Mouse (Mus musculus) kidney, postnatal 0 days (tissue): ENCODE measurements around the gene Hipk4. TPM values are rescaled to one million over a fixed set of nuclear protein-coding genes. Genes with fewer than 3 reads are reported as not detected.

Source experiments
- ATAC-seq: fragments of 200-750 bp; cut with Nextera tagmentation; replicated peaks from 2 replicates; pipeline ENCODE4 v1.8.0; 2017; ENCODE audit warnings: low read depth, moderate number of reproducible peaks, moderate TSS enrichment, moderate library complexity; ENCODE audit not compliant: low FRiP score
- DNase-seq: peaks from one replicate; pipeline ENCODE4 v3.0.0-alpha.2; 2016; ENCODE audit warnings: low spot score
- H3K27ac ChIP-seq: fragments of 300-500 bp; sonication (generic); 2 replicates; pipeline ENCODE4 v1.5.1; 2014; ENCODE audit warnings: mild to moderate bottlenecking
- H3K27me3 ChIP-seq: fragments of 300-500 bp; sonication (generic); 2 replicates; pipeline ENCODE4 v1.6.1; 2014; ENCODE audit warnings: low read length, mixed read lengths; ENCODE audit not compliant: insufficient read depth
- H3K36me3 ChIP-seq: fragments of 300-500 bp; sonication (generic); 2 replicates; pipeline ENCODE4 v1.6.1; 2014; ENCODE audit warnings: low read length, mixed read lengths; ENCODE audit not compliant: insufficient read depth
- H3K4me1 ChIP-seq: fragments of 300-500 bp; sonication (generic); replicated peaks from 2 replicates; pipeline ENCODE4 v1.6.1; 2014; ENCODE audit warnings: antibody characterized with exemption, low read length, mixed read lengths; ENCODE audit not compliant: insufficient read depth
- H3K4me2 ChIP-seq: fragments of 300-500 bp; sonication (generic); 2 replicates; pipeline ENCODE4 v1.6.1; 2014; ENCODE audit warnings: mild to moderate bottlenecking, low read length, moderate library complexity, mixed read lengths
- H3K4me3 ChIP-seq: fragments of 300-500 bp; sonication (generic); replicated peaks from 2 replicates; pipeline ENCODE4 v1.5.1; 2014; ENCODE audit warnings: low read depth, low read length
- H3K9ac ChIP-seq: fragments of 300-500 bp; sonication (generic); 2 replicates; pipeline ENCODE4 v1.6.1; 2014; ENCODE audit warnings: low read depth, low read length
- H3K9me3 ChIP-seq: fragments of 300-500 bp; sonication (generic); replicated peaks from 2 replicates; pipeline ENCODE4 v1.6.1; 2016; ENCODE audit warnings: low read length, inconsistent platforms, mixed read lengths
- CTCF ChIP-seq: IDR thresholded peaks from 2 replicates; pipeline ENCODE4 v1.5.1; 2016; ENCODE audit warnings: antibody characterized with exemption, low read depth, mild to moderate bottlenecking, moderate library complexity
- WGBS: fragments of 180-500 bp; shearing (Covaris S2); extraction: QIAGEN DNeasy Blood & Tissue Kit; methylation state at CpG from one replicate; pipeline ENCODE4 v1.1.7; 2014; 5-methylcytosine and 5-hydroxymethylcytosine counted together
- polyA plus RNA-seq: library from polyadenylated mRNA; unstranded; fragments of >200 nt; fragmentation: Nextera tagmentation; extraction: Ambion mirVana; gene quantifications from 2 replicates; pipeline ENCODE4 v1.2.1, GENCODE M21; 2015

Gene Hipk4
- polyA plus RNA-seq, 1 experiment from 2014 or later: 0.45 TPM

DNA sequence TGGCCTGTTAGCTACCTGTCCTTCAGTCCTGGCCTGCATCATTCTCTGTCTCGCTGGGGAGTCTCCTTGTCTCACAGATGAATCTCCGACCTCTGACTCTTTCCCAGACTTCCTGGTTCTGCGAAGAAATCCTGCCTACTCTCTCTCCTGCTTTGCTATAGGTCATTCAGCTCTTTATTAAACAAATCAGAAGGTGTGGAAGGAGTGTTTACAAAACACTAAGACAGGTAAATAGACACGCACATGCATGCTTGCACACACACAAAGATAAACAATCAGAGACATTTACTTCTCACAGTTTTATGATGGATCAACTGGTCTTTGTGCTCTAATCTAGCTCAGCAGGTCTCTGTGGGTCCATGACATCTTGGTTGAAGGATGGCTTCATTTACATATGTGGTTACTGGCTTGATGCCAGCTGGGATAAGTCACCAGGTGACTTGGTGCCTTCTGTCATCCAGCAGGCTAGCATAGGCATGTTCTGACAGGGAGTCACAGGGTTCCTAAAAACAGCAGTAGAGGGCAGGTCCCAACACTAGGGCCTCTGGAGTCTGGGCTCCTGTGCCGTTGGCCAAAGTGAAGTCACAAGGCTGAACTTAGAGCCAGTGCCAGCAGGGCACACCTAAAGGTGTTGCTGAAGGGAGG, 46.6 kb downstream of the Hipk4 start:
- ATAC-seq: no peak
- 84% methylated on average over 5 of the region's 5 CpGs for WGBS

DNA sequence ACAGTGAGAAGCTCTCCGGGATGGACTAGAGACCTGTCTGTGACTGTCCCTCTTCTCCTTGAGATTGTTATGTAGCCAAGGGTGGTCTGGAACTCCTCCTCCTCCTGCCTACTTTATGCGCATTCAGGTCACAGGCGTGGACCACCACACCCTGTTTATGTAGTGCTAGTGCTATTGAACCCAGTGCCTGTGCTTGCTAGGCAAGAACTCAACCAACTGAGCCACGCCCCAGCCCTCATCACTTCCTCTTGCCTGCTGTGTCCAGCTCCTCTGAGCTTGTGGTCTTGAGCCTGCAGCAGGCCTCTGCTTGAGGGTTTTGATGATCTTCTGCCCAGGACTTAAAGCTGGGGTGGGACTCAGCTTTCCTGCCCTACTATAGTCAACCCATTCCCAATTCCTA, 49.1 kb downstream of the Hipk4 start:
- Histone ChIP-seq H3K4me2 (no peak overlapping the region), H3K4me1 (no peaks in the 10 kb centered on the region), H3K9ac (no peak overlapping the region), H3K27me3 (no peaks in the 10 kb centered on the region), H3K27ac (no peak overlapping the region), H3K4me3 (no peak overlapping the region), H3K36me3 (peaks cover 57% of the 10 kb centered on the region), H3K9me3 (no peaks in the 10 kb centered on the region)
- no peak for DNase-seq
- 97% methylated on average over 4 of the region's 4 CpGs for WGBS
- no peak for TF ChIP-seq CTCF
- no peak for ATAC-seq

More for the DNA sequence above, 46.6 kb downstream of the Hipk4 start:
- DNase-seq: no peak
- Histone ChIP-seq H3K4me2 (no peak overlapping the region), H3K9me3 (no peaks in the 10 kb centered on the region), H3K9ac (no peak overlapping the region), H3K4me3 (no peak overlapping the region), H3K4me1 (no peaks in the 10 kb centered on the region), H3K36me3 (peaks cover 54% of the 10 kb centered on the region), H3K27me3 (no peaks in the 10 kb centered on the region), H3K27ac (no peak overlapping the region)
- TF ChIP-seq CTCF: no peak

DNA sequence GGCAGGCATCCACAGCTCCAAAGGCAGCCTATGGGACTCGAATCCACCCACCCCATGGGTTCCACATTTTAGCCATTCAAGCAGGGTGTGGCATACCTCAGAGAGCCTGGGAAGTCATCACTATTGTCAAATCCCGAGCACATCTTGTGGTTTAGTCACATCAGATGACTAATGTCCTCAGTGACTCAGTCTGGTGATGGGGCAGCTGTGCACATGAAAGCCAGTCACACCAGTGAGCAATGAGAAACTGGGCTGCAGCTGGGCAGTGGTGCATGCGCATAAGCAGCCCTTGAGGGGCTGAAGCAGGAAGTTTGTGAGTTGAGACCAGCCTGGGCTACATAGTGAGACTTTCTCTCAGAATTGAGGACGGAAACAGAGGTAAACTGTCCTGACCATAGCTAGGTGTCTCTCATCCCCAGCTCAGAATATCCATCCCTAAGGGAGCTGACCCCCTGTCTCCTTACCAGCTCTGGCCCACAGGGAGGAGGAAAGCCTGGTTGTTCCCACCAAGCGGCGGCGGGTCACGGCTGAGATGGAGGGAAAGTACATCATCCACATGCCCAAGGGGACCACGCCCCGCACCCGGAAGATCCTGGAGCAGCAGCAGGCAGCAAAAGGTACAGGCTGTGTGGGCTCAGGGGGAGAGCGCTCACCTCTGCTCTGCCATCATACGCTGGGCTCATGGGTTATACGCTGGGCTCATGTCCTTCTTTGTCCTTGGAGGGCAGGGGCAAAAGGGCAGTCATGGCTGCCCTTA, 51.2 kb downstream of the Hipk4 start:
- Histone ChIP-seq H3K4me2 (no peak overlapping the region), H3K9ac (no peak overlapping the region), H3K27ac (no peak overlapping the region), H3K36me3 (peaks cover 57% of the 10 kb centered on the region), H3K27me3 (no peaks in the 10 kb centered on the region), H3K4me3 (no peak overlapping the region), H3K4me1 (no peaks in the 10 kb centered on the region), H3K9me3 (no peaks in the 10 kb centered on the region)
- 91% methylated on average over 14 of the region's 14 CpGs for WGBS
- no peak for TF ChIP-seq CTCF
- no peak for DNase-seq
- no peak for ATAC-seq

DNA sequence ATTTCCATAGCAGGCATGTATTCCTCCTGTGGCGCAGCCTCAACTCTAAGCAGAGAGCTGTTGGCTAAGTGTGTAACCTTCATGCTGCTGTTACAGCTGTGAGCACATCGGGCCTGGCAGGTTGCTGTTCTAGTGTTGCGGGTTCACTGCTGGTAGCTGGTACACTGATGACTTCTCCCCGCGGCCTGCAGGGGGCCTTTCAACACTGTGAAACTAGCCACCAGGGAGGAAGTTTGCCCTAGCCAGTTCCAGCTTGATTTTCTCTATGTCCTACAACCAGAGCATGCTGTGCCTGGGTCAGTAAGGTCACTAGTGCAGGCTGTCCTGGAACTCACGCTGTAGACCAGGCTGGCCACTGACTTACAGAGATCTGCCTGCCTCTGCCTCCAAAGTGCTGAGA, 53.8 kb downstream of the Hipk4 start:
- ATAC-seq: no peak
- WGBS: 67% methylated on average over 6 of the region's 6 CpGs
- no peaks in the 10 kb centered on the region for H3K4me1 ChIP-seq

DNA sequence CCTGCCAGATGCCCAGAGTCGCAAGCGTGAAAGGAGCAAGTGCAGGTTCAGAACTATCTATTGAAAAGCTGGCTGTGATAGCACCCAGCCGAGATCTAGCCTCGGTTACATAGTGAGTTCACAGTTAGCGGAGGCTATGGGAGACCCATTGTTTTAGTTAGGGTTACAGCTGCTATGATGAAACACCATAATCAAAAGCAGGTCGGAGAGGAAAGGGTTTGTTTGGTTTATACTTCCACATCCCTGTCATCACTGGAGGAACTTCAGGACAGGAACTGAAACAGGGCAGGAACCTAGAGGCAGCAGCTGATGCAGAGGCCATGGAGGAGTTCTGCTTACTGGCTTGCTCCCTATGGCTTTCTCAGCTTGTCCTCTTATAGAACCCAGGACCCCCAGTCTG, 54.5 kb downstream of the Hipk4 start:
- Histone ChIP-seq H3K4me3 (no peak overlapping the region), H3K27ac (no peak overlapping the region), H3K36me3 (peaks cover 65% of the 10 kb centered on the region), H3K9me3 (no peaks in the 10 kb centered on the region), H3K27me3 (no peaks in the 10 kb centered on the region), H3K4me1 (no peaks in the 10 kb centered on the region), H3K9ac (no peak overlapping the region), H3K4me2 (no peak overlapping the region)
- ATAC-seq (no peak), DNase-seq (no peak)
- no peak for TF ChIP-seq CTCF
- whole genome bisulfite sequencing: 96% methylated on average over 6 of the region's 6 CpGs

More for the DNA sequence above, 53.8 kb downstream of the Hipk4 start:
- H3K4me3 ChIP-seq: no peak overlapping the region
- peak; percentile 35 for DNase-seq
- H3K27ac ChIP-seq: no peak overlapping the region
- no peak overlapping the region for H3K4me2 ChIP-seq
- H3K36me3 ChIP-seq: peaks cover 66% of the 10 kb centered on the region
- TF ChIP-seq CTCF: peak; percentile 65
- no peaks in the 10 kb centered on the region for H3K27me3 ChIP-seq
- no peaks in the 10 kb centered on the region for H3K9me3 ChIP-seq
- no peak overlapping the region for H3K9ac ChIP-seq

DNA sequence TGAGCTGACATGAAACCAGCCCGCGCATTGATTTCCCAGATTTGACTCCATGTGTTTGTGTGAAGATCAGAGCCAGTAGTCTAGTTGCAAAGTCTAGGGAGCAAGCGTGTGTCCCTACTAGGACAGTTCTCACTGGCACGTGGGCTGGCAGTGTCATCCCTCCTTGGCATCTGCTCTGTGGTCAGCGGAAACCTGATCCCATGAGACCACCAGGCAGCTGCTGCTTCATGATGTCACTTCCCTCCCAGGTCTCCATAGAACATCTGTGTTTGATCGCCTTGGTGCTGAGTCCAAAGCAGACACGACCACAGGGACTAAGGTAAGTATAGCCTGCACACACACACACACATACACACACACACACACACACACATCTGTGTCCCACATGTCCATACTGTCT, 55.4 kb downstream of the Hipk4 start:
- no peaks in the 10 kb centered on the region for H3K4me1 ChIP-seq
- no peak overlapping the region for H3K27ac ChIP-seq
- no peak for ATAC-seq
- no peak overlapping the region for H3K4me2 ChIP-seq
- no peak overlapping the region for H3K4me3 ChIP-seq
- no peak overlapping the region for H3K9ac ChIP-seq
- DNase-seq: no peak
- no peak for TF ChIP-seq CTCF
- peaks cover 70% of the 10 kb centered on the region for H3K36me3 ChIP-seq
- no peaks in the 10 kb centered on the region for H3K27me3 ChIP-seq
- no peaks in the 10 kb centered on the region for H3K9me3 ChIP-seq
- WGBS: 78% methylated on average over 7 of the region's 7 CpGs
